Mouse (Mus musculus) embryo, embryonic 11 days (tissue): ENCODE data around the gene Erc2.

Experiments
- DNase-seq: peaks from one replicate; pipeline ENCODE4 v3.0.0-alpha.2; 2015

The Erc2 gene

GRCm38 (mm10) chr14:28475012-28475411 is 852.8 kb downstream of the Erc2 start:
- DNase-seq = no peak

- DNase-seq = no peak
Observed at GRCm38 (mm10) chr14:28475421-28475820, 853.2 kb downstream of the Erc2 start.

GRCm38 (mm10) chr14:28476746-28477145 is 854.5 kb downstream of the Erc2 start:
- DNase-seq = no peak

- no peak for DNase-seq
Observed at GRCm38 (mm10) chr14:28480866-28481265, 858.6 kb downstream of the Erc2 start.

DNA sequence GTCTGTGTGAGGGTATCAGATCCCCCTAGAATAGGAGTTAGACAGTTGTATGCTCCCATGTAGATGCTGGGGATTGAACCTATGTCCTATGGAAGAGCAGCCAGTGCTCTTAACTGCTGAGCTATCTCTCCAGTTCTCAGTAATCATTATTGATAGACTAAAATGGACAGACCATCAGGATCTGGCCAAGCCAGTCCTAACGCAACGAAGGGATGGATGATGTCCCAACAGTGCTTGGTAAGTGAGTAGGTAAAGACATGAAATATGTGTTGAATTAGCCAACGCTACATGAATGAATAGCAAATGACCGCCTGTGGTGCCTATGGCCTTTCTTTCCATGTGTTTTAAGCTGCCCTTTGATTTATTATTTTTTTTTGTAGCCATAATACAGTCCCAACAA is 871.6 kb downstream of the Erc2 start:
- no peak for DNase-seq

GRCm38 (mm10) chr14:28494273-28494672 is 872.0 kb downstream of the Erc2 start:
- DNase-seq = no peak

GRCm38 (mm10) chr14:28501216-28501878 is 879.1 kb downstream of the Erc2 start:
- no peak for DNase-seq

DNA sequence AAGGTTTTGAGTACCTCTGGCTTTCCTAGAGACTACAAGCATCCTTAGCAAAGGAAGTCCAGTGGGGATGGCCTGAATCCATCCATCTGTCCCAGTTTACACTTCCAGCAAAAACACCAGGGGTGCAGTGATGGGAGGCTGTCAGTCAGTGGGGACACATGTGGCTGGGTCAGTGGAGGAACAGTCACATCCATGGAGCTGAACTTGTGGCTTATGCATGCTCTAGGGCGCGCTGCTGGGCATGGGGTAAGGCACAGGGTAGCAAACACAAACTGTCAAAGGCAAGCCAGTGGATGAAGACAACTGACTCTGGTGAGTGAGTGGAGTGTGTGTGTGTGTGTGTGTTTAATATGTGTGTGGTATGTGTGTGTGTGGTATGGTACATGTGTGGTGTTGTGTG is 881.0 kb downstream of the Erc2 start:
- DNase-seq = no peak

DNA sequence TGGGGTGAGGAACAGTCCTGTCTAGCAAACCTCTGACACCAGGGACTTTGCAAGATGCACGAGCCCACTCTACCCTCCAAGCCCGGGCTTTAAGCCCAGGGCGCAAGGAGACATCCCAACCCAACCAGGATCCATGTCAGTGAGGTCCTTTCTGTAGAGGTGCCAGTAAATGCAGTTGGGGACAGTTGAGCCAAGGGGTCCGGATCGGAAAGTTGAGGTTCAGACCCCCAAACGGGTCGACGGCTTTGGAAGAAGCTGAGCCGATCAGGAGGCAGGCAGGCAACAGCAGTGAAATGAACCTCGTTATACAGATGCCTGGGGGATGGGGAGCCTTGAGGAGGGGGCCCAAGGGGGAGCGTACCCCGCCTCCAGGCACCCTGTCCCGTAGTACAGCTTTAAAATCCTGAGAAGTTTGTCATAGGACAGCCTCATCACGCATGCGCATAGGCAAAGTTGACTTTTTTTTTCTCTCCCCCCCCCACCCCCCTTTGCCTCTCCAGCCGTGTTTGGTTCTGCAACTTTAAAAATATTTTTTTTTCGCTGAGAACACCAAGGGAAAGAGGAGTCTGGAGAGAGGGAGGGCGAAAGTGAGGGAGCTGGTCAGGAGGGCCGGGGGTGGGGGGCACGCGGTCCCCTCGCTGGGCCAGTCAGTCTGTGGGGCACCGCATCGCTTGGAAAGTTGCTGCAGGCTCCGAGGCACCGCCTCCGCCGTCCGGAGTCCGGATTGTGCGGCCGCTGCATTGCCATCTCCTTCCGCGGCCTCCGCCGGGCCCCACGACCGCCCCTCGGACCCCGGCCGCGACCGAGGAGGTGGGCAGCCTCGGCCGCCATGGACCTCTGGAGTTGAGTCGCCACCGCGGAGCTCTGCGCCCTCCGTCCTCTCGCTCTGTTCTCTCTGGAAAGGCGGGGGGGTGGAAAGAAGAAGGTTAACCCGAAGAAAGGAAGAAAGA is 882.1 kb downstream of the Erc2 start, which contains the start of gene Wnt5a:
Gene Wnt5a, plus strand, starts transcription at position 650 of the 950 bp plus-strand sequence.
- peak; percentile 86 for DNase-seq

GRCm38 (mm10) chr14:28505051-28505585 is 882.9 kb downstream of the Erc2 start:
- peak; percentile 79 for DNase-seq

GRCm38 (mm10) chr14:28505586-28506375 is 883.6 kb downstream of the Erc2 start:
- peak; percentile 77 for DNase-seq

DNA sequence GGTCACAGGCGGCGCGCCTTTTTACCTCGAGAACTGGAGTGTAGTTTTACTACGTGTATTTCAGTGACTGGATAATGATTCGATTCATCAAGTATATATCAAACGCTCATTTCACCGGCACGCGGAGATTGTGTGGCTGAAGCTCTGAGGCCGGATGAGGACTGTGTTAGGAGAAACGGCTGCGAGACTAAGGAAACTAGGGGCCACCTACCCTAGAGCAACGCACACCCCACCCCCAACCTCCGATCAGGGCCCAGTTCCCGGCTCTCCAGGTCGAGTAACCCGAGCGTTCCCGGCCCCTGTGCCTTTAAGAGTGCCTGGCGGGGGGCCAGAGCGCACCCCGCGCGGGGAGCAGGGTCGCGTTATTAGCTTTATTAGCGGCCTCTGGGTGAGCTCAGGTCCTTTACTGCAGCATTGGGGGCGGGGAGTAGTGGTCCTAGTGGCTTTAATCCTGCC is 884.2 kb downstream of the Erc2 start:
- peak; percentile 79 for DNase-seq

GRCm38 (mm10) chr14:28507011-28507410 is 884.8 kb downstream of the Erc2 start:
- no peak for DNase-seq

- DNase-seq = peak; percentile 93
Observed at GRCm38 (mm10) chr14:28507471-28507870, 885.2 kb downstream of the Erc2 start.

DNA sequence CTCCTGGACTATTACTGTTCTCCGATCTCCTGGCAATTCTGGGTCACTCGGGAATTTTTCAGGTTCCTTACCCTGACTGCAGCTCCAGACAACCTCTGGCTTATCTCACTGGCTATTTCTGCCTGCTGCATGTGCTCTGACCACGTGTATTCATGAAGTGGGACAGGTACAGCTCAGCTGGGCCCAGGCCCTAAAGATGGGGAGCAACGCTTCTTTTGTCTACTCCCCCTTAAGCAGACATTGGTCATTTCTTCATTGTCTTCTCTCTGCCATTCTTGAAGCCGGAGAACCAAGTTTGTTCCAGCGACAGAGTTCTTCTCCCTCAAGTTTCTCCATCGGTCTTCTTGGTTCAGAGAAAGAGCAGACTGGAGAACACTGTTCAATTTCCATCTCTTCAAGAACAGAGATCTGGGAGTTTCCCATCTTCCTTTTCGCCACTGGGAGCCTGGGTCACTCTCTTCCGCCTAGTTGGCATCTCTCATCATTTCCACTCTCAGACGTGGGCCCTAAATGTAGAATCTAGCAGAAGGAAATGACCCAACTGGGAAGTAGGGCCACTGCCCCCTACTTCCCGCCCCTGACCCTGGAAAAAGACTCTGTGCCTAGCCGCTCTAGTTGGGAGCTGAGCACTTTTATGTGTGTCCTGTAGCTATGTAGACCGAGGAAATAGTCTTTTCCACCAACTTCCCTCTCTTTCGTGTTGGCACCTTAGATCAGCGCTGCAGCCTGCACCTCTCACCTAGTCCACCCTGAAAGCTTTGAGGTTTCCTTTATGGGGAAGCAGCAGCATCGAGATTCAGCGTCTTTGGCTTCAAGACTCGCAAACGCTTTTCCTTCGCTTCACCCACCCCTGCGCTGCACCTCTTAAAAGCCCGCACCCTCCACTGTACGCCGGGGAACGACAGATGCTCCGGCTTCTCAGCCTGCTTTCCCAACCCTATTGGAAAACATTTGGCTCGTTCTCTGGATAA is 886.3 kb downstream of the Erc2 start:
- peak; percentile 55 for DNase-seq

GRCm38 (mm10) chr14:28509441-28510340 is 887.5 kb downstream of the Erc2 start:
- DNase-seq = peak; percentile 87

- peak; percentile 60 for DNase-seq
Observed at GRCm38 (mm10) chr14:28510341-28511028, 888.3 kb downstream of the Erc2 start.

DNA sequence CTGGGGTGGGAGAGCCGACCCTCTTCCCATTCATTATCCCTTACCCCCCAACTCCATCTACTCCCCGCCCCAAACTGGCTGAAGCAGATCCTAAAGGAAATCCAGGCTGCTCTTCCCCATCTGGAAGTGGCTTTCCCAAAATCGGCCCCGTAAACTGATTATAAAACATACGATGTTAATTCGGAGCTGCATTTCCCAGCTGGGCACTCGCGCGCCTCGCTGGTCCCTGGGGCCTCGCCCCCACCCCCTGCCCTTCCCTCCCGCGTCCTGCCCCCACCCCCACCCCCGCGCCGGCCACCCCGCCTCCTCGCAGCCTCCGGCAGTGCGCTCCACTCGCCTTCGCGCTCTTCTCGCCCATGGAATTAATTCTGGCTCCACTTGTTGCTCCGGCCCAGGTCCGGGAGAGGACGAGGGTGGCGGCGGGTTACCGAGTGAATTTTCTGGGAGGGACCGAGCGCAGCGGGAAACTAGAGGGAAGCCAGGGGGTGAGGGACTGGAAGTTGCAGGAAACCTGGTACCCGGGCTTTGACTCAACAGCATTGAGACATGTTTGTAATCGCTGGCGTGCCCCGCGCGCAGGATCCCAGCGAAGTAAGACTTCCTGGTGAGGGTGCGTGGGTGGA is 888.9 kb downstream of the Erc2 start:
- DNase-seq = peak; percentile 73
